Mouse (Mus musculus) lung, adult 2 months (tissue): ENCODE data around the gene Hs2st1. TPM values are rescaled to one million over a fixed set of nuclear protein-coding genes. Genes with fewer than 3 reads are reported as not detected.

Source experiments
- DNase-seq: peaks from one replicate; pipeline ENCODE4 v3.0.0; 2022
- H3K4me1 ChIP-seq: fragments of 200-500 bp; 2 replicates; pipeline ENCODE4 v1.6.1; 2011; ENCODE audit warnings: low read length; ENCODE audit not compliant: control insufficient read depth, insufficient read depth
- H3K4me3 ChIP-seq: fragments of 200-500 bp; replicated peaks from 2 replicates; pipeline ENCODE3; 2011; ENCODE audit warnings: low read depth, mild to moderate bottlenecking, control low read depth, low read length; ENCODE audit errors: extremely low read depth
- CTCF ChIP-seq: fragments of 200-500 bp; IDR thresholded peaks from 2 replicates; pipeline ENCODE4 v1.5.1; 2011; ENCODE audit warnings: mild to moderate bottlenecking, low read length, control low read depth; ENCODE audit not compliant: insufficient read depth
- POLR2A ChIP-seq: fragments of 200-500 bp; IDR thresholded peaks from 2 replicates; pipeline ENCODE4 v1.6.1; 2011; ENCODE audit warnings: low read depth, mild to moderate bottlenecking, control low read depth, low read length, borderline replicate concordance; ENCODE audit errors: extremely low read depth
- WGBS: fragments of 180-500 bp; shearing (Covaris S2); methylation state at CpG from one replicate; pipeline ENCODE4 v1.1.7; 2018; 5-methylcytosine and 5-hydroxymethylcytosine counted together
- polyA plus RNA-seq: library from polyadenylated mRNA; depleted of rRNA; stranded (reverse); fragments of >200 nt; gene quantifications from 2 replicates; pipeline ENCODE4 v1.2.3, GENCODE M21; 2012

Hs2st1 gene
- polyA plus RNA-seq, 1 experiment, result 28.4 TPM

- no peak for TF ChIP-seq CTCF
- TF ChIP-seq POLR2A, result no peak
- WGBS, result 71% methylated on average over 8 of the region's 8 CpGs
Observed at GRCm38 (mm10) chr3:144466108-144466678, 103.8 kb downstream of the Hs2st1 start.

GRCm38 (mm10) chr3:144462679-144463078 lies 107.3 kb downstream of the Hs2st1 start:
- TF ChIP-seq POLR2A (no peak), CTCF (no peak)
- WGBS, result 73% methylated on average over 10 of the region's 10 CpGs
- peaks cover 4% of the 10 kb centered on the region; the same call in 1 of the 2 replicates for H3K4me1 ChIP-seq
- no peak overlapping the region for H3K4me3 ChIP-seq
- DNase-seq, result no peak

More at GRCm38 (mm10) chr3:144466108-144466678, 103.8 kb downstream of the Hs2st1 start:
- H3K4me3 ChIP-seq, result no peak overlapping the region
- DNase-seq, result no peak
- H3K4me1 ChIP-seq, result no peaks in the 10 kb centered on the region

GRCm38 (mm10) chr3:144460183-144460788 lies 109.7 kb downstream of the Hs2st1 start:
- DNase-seq, result no peak
- Histone ChIP-seq H3K4me1 (peaks cover 4% of the 10 kb centered on the region; the same call in 1 of the 2 replicates), H3K4me3 (no peak overlapping the region)
- TF ChIP-seq POLR2A (no peak), CTCF (no peak)
- 33% methylated on average over 5 of the region's 5 CpGs for WGBS

- TF ChIP-seq POLR2A (no peak), CTCF (no peak)
- WGBS, result 39% methylated on average over 8 of the region's 8 CpGs
- DNase-seq, result no peak
- Histone ChIP-seq H3K4me1 (peaks cover 4% of the 10 kb centered on the region; the same call in 1 of the 2 replicates), H3K4me3 (no peak overlapping the region)
Observed at GRCm38 (mm10) chr3:144459285-144459697, 110.7 kb downstream of the Hs2st1 start.

- DNase-seq, result peak; percentile 17
- no peaks in the 10 kb centered on the region for H3K4me1 ChIP-seq
- WGBS, result 59% methylated on average over 19 of the region's 19 CpGs
- H3K4me3 ChIP-seq, result no peak overlapping the region
- TF ChIP-seq CTCF (peak; percentile 36; the same call in 1 of the 2 replicates), POLR2A (no peak)
Observed at GRCm38 (mm10) chr3:144453701-144454430, 116.1 kb downstream of the Hs2st1 start.

GRCm38 (mm10) chr3:144448977-144449376 lies 121.0 kb downstream of the Hs2st1 start:
- WGBS, result 90% methylated on average over 6 of the region's 6 CpGs
- no peak for TF ChIP-seq CTCF
- TF ChIP-seq POLR2A, result no peak
- H3K4me3 ChIP-seq, result no peak overlapping the region
- DNase-seq, result no peak
- H3K4me1 ChIP-seq, result no peaks in the 10 kb centered on the region

- no peak for DNase-seq
- no peak for TF ChIP-seq POLR2A
- no peak for TF ChIP-seq CTCF
- WGBS, result 87% methylated on average over 9 of the region's 9 CpGs
- no peak overlapping the region for H3K4me3 ChIP-seq
- no peaks in the 10 kb centered on the region for H3K4me1 ChIP-seq
Observed at GRCm38 (mm10) chr3:144447917-144448316, 122.1 kb downstream of the Hs2st1 start.

- TF ChIP-seq CTCF (no peak), POLR2A (no peak)
- 68% methylated on average over 14 of the region's 14 CpGs for WGBS
- no peak overlapping the region for H3K4me3 ChIP-seq
- no peaks in the 10 kb centered on the region for H3K4me1 ChIP-seq
- DNase-seq, result no peak
Observed at GRCm38 (mm10) chr3:144446081-144446634, 123.8 kb downstream of the Hs2st1 start.

- no peak for DNase-seq
- WGBS, result 90% methylated on average over 14 of the region's 14 CpGs
- no peak overlapping the region for H3K4me3 ChIP-seq
- TF ChIP-seq POLR2A, result no peak
- H3K4me1 ChIP-seq, result no peaks in the 10 kb centered on the region
Observed at GRCm38 (mm10) chr3:144437871-144438398, 132.0 kb downstream of the Hs2st1 start.
